Mouse (Mus musculus) mature B cell (primary cell): ENCODE results near the gene Lin52.

Experiments
- in situ Hi-C: fragments of 300-500 bp; cut with MboI; formaldehyde crosslinking; loops from 2 replicates; pipeline ENCODE4 v1.14.3; 2019

Gene Lin52

GRCm38 (mm10) chr12:84462856-84463255 lies 11.6 kb downstream of the Lin52 start:
- in situ Hi-C loops, result no loop called here

GRCm38 (mm10) chr12:84468701-84469100 lies 17.5 kb downstream of the Lin52 start:
- in situ Hi-C loops, result no loop called here

- in situ Hi-C loops, result no loop called here
These were observed 27.7 kb downstream of the Lin52 start for GRCm38 (mm10) chr12:84478937-84479336.

- in situ Hi-C loops, result no loop called here
These were observed 30.0 kb downstream of the Lin52 start for GRCm38 (mm10) chr12:84481251-84481650.

GRCm38 (mm10) chr12:84482778-84483585 lies 31.8 kb downstream of the Lin52 start:
- in situ Hi-C loops, result no loop called here

- in situ Hi-C loops, result no loop called here
These were observed 36.3 kb downstream of the Lin52 start for GRCm38 (mm10) chr12:84487324-84488056.

GRCm38 (mm10) chr12:84496795-84497194 lies 45.6 kb downstream of the Lin52 start:
- in situ Hi-C loops, result no loop called here

- in situ Hi-C loops, result no loop called here
These were observed 49.5 kb downstream of the Lin52 start for GRCm38 (mm10) chr12:84500528-84501263.

GRCm38 (mm10) chr12:84501278-84501677 lies 50.1 kb downstream of the Lin52 start:
- in situ Hi-C loops, result no loop called here

- in situ Hi-C loops, result no loop called here
These were observed 55.6 kb downstream of the Lin52 start for GRCm38 (mm10) chr12:84506856-84507255.

GRCm38 (mm10) chr12:84512016-84512415 lies 60.8 kb downstream of the Lin52 start:
- in situ Hi-C loops, result no loop called here

GRCm38 (mm10) chr12:84515486-84515885 lies 64.3 kb downstream of the Lin52 start:
- in situ Hi-C loops, result no loop called here

GRCm38 (mm10) chr12:84516642-84517041 lies 65.4 kb downstream of the Lin52 start:
- in situ Hi-C loops, result no loop called here

- in situ Hi-C loops, result no loop called here
These were observed 66.8 kb downstream of the Lin52 start for GRCm38 (mm10) chr12:84518018-84518417.

GRCm38 (mm10) chr12:84523728-84524127 lies 72.5 kb downstream of the Lin52 start:
- in situ Hi-C loops, result no loop called here

GRCm38 (mm10) chr12:84524147-84525050 lies 73.2 kb downstream of the Lin52 start:
- in situ Hi-C loops, result no loop called here

- in situ Hi-C loops, result no loop called here
These were observed 74.2 kb downstream of the Lin52 start for GRCm38 (mm10) chr12:84525422-84525821.

GRCm38 (mm10) chr12:84530426-84530825 lies 79.2 kb downstream of the Lin52 start:
- in situ Hi-C loops, result no loop called here

GRCm38 (mm10) chr12:84531906-84532829 lies 80.9 kb downstream of the Lin52 start:
- in situ Hi-C loops, result no loop called here

GRCm38 (mm10) chr12:84532830-84533199 lies 81.6 kb downstream of the Lin52 start:
- in situ Hi-C loops, result no loop called here
